Mouse (Mus musculus): ENCODE measurements at regions not wholly inside any gene's neighbourhood (a gene's known extent, or its start where the extent isn't known, plus 50 kb on each side); places are given as distances from the start of the nearest gene placed in this dataset.
A peak's percentile ranks its signal among the peaks of the same experiment; 100 is the strongest.
"Not testable (repeated sequence)": the region's sequence is repeated elsewhere in the genome, so short reads cannot be mapped to it uniquely, and the experiment has no call there.

GRCm38 (mm10) chr14:102306332-102306731 is 576.6 kb downstream of the Lmo7 start:
- intact Hi-C loops (cut with DNase I), result no loop called here
- DNase-seq (ENCODE audit: extremely low spot score in 1 of 2, low spot score in 2 of 2), result no peak

- intact Hi-C loops (cut with DNase I), result no loop called here
- no peak for DNase-seq (ENCODE audit: extremely low spot score in 1 of 2, low spot score in 2 of 2)
Measured at GRCm38 (mm10) chr14:102302826-102303225, 573.1 kb downstream of the Lmo7 start.

DNA sequence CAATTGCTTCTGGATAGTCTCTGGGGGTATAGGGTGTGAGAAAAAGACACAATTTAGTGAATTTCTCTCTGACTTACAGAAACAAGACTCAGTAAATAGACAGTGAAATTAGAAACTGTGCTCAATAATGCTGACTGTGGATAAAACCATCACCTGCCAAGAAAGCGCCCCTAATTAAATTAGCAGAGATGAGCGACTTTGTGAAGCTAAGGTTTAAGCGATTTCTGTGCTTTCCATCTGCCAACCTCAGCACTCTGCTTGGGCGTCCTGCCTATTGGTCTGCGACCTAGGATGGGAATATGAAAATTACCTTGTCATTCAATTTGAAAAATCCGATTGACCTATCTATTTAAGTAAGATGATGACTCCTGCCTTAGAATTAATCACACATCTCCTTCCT is 570.5 kb downstream of the Lmo7 start:
- intact Hi-C loops (cut with DNase I), result no loop called here
- no peak for DNase-seq (ENCODE audit: extremely low spot score in 1 of 2, low spot score in 2 of 2)

GRCm38 (mm10) chr14:102291361-102291760 is 561.6 kb downstream of the Lmo7 start:
- intact Hi-C loops (cut with DNase I), result no loop called here
- DNase-seq (ENCODE audit: extremely low spot score in 1 of 2, low spot score in 2 of 2), result no peak

- intact Hi-C loops (cut with DNase I), result no loop called here
- DNase-seq (ENCODE audit: extremely low spot score in 1 of 2, low spot score in 2 of 2), result no peak
Measured at GRCm38 (mm10) chr14:102250076-102250475, 520.3 kb downstream of the Lmo7 start.

DNA sequence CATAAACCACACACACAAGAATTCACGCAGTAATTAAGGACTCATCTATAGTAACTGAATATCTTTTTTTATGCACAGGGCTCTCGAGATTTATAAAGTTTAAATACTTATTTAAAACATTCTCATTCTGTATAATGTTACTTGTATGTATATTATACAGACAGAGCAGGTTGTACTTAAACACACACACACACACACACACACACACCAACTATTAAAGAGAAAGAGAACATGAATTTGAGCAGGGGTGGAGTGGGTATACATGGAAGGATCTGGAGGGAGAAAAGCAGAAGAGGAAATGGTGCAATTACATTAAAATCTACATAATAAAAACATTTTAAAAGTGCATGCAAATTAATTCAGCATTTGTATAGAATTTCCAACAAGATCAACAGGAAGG is 518.8 kb downstream of the Lmo7 start:
- DNase-seq (ENCODE audit: extremely low spot score in 1 of 2, low spot score in 2 of 2), result no peak
- intact Hi-C loops (cut with DNase I), result no loop called here

- intact Hi-C loops (cut with DNase I), result no loop called here
- no peak for DNase-seq (ENCODE audit: extremely low spot score in 1 of 2, low spot score in 2 of 2)
Measured at GRCm38 (mm10) chr14:102248023-102248422, 518.3 kb downstream of the Lmo7 start.

GRCm38 (mm10) chr14:102243806-102244536 is 514.2 kb downstream of the Lmo7 start:
- DNase-seq (ENCODE audit: extremely low spot score in 1 of 2, low spot score in 2 of 2), result no peak
- intact Hi-C loops (cut with DNase I), result no loop called here

DNA sequence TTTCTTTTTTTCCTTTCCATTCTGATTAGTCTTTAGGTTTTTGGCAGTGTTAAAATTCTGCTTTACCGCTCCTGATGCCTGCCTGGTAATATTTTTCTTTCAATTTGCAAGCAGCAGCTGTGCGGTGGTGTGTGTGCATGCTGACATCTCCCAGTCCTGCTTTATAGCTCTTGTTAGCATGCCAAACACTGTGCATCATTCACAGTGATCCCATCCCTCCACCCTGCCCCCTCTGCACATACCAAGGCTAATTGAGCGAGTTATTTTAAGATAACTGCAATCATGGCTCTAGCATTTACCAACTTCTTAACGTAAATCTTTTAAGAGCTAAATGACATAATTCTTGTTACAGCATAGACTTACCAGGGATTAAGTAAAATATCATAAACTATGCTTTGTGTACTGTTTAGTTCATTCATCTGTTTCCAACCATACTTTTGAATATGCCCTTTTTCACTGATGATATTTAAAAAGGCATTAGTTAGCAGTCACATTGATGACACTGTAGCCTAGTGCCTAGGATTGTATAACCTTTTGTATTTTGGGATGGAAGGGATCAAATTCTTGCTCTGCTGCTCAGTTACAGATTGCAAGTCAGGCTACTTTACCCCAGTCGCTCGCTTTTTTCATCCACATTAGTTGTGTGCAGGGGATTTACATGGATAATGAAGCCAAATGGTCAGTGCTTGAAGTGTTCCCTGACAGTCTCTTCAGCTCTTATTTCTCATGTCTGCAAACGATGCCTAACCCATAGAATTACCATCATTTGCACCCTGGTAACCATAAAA is 487.0 kb downstream of the Lmo7 start:
- peak in 1 of 2 experiments; percentile 26 for DNase-seq (ENCODE audit: extremely low spot score in 1 of 2, low spot score in 2 of 2)
- intact Hi-C loops (cut with DNase I), result no loop called here

DNA sequence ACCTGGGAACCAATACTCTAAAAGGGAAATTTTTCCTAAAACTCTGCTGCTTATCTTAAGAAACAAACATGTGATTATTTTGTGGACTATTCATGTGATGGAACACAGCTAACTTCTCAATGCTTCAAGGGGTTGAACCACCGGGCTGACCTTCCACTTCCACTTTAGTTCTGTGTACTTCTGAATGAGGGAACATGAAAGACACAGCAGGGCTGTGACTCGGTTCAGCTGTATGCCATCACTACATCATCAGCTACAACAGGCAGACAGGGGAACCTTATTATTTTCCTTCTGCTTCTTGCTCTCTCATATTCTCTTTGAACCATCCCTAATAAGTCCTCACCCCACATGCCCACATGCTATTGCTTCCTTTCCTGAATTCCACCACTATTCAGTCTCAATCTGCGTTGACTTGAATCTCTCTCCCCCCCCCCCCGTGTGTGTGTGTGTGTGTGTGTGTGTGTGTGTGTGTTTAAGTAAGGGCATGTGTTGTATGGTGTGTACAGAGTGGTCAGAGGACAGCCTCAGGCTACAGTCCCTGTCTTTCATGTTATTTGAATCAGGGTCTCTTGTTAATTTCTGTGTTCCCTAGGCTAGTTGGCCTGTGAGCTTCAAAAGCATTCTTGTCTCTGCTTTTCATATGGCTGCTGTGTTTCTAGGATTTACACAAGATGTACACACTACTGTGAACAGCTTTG is 485.7 kb downstream of the Lmo7 start:
- DNase-seq (ENCODE audit: extremely low spot score in 1 of 2, low spot score in 2 of 2), result no peak
- intact Hi-C loops (cut with DNase I), result no loop called here

DNA sequence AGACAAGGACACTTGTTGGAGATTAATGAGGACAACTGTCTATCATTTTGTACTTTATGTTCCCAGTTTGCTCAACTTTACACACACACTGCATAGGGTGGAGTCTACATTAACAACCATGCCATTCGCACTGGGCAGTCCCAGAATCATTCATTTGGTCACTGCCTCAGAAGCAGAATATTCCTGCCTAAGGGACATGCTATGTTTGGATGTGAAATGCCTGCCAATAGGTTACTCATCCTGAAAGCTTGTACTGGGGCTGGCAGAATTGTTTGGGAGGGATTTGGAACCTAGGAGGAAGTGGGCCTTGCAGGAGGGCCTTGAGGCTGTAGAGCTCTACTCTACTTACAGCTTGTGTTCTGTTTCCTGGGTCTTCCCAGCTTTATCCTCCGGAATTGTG is 482.3 kb downstream of the Lmo7 start:
- intact Hi-C loops (cut with DNase I), result no loop called here
- no peak for DNase-seq (ENCODE audit: extremely low spot score in 1 of 2, low spot score in 2 of 2)

- DNase-seq (ENCODE audit: extremely low spot score in 1 of 2, low spot score in 2 of 2), result peak in 1 of 2 experiments; percentile 2
- intact Hi-C loops (cut with DNase I), result no loop called here
Measured at GRCm38 (mm10) chr14:102204881-102205671, 475.3 kb downstream of the Lmo7 start.

DNA sequence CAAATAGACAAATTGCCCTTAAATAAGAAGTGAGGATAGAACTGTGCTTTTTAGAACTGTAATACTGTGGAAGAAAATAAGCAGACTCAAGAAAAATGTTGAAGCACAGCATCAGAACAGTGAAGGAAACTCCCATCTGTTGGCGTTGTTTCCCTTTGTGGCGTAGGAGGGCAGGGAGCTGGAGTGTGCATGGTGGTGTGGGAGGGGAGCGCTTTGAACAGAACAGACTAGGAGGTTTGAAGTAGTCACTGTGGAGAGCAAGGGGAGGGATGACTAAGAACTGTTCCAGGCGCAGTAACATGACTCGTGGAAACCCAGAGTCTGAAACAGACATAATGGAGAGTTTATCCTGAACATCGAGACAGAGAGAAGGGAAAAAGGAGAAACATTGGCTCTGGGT is 469.7 kb downstream of the Lmo7 start:
- intact Hi-C loops (cut with DNase I), result no loop called here

GRCm38 (mm10) chr14:102190786-102191185 is 461.0 kb downstream of the Lmo7 start:
- DNase-seq (ENCODE audit: extremely low spot score in 1 of 2, low spot score in 2 of 2), result no peak
- intact Hi-C loops (cut with DNase I), result no loop called here

More for the DNA sequence above, 469.7 kb downstream of the Lmo7 start:
- peak in 1 of 2 experiments; percentile 20 for DNase-seq (ENCODE audit: extremely low spot score in 1 of 2, low spot score in 2 of 2)

GRCm38 (mm10) chr14:102181269-102181668 is 451.5 kb downstream of the Lmo7 start:
- peak in 1 of 2 experiments; percentile 5 for DNase-seq (ENCODE audit: extremely low spot score in 1 of 2, low spot score in 2 of 2)
- intact Hi-C loops (cut with DNase I), result loop anchor here (2.0 to 5.0 kb wide), 2 partner anchors 234 to 800 kb away; no protein-coding TSS in a partner anchor

GRCm38 (mm10) chr14:102171775-102172174 is 442.0 kb downstream of the Lmo7 start:
- no peak for DNase-seq (ENCODE audit: extremely low spot score in 1 of 2, low spot score in 2 of 2)
- intact Hi-C loops (cut with DNase I), result no loop called here

DNA sequence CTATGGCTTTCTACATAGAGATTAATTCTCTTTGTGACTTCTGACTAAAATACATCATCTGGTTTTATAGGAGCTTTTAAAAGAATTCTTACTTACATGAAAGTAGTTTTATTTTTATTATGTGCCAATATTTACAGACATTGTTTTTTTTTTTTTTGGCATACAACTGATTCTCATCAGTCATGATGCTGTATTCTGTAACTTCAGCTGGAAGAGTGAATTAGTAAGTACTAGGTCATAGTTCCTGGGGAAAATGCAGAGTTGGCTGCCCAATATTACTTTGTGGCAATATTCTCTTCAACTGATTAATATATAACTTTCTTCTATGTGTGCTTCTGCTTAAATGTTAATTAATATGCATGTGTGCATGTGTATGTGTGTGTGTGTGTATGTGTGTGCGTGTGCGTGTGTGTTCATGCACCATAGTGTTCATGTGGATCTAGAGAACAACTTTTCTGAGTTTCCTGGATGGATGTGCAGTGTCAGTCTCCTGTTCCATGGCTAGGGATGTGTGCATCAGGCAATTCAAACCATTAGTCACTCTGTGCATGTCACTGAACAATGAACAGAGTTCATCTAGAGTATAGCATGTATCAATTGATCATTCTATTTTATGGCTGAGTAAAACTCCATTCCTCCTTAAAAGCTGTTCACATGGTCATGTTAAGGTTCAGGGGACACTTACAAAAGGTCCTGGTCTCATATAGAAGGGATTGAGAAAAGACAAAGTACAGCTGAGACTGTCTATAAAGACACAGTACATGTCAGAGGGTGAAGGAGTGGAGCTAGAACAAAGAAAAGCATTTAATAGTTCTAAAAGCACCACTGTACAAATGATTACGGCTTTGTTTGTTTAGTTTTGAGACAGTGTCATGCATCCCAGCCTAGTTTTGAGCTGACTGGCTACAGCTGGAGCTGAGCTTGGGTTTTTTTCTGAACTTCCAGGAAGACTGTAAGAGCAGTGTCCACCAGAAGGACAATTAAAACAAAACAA is 431.8 kb downstream of the Lmo7 start:
- no peak for DNase-seq (ENCODE audit: extremely low spot score in 1 of 2, low spot score in 2 of 2)
- intact Hi-C loops (cut with DNase I), result no loop called here

DNA sequence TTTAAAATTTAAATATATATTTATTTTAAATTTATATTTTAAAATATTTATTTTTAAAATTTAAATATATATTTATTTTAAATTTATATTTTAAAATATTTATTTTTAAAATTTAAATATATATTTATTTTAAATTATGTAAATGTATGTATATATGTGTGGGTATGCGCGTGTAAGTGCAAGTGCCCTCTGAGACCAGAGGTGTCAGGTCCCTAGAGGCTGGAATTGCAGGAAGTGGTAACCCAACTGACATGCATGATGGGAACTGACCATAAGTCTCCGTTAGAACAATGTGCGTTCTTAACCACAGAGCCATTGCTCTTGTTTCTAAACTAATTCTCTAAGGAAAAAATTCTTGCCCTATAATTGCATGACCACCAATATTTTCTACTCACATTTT is 420.7 kb downstream of the Lmo7 start:
- intact Hi-C loops (cut with DNase I); DNase-seq (ENCODE audit: extremely low spot score in 1 of 2, low spot score in 2 of 2): not testable (repeated sequence)

All from left cerebral cortex, postnatal 10 days (tissue).